Mouse (Mus musculus) neutrophil, adult 5-6 weeks (primary cell): ENCODE data around the gene Nutm1. TPM values are rescaled to one million over a fixed set of nuclear protein-coding genes. Genes with fewer than 3 reads are reported as not detected.
"Not testable (repeated sequence)": the region's sequence is repeated elsewhere in the genome, so short reads cannot be mapped to it uniquely, and the experiment has no call there.

ENCODE experiments used
- ATAC-seq: fragments of 151-379, 151-347 bp; 2 replicates; pipeline ENCODE4 v1.8.0; 2017; ENCODE audit warnings: mild to moderate bottlenecking, moderate TSS enrichment; ENCODE audit not compliant: insufficient number of reproducible peaks, poor library complexity, low FRiP score, severe bottlenecking; ENCODE audit errors: extremely low read depth
- total RNA-seq: library from RNA; stranded (forward); fragments of 200-1000 nt; gene quantifications from 2 replicates; pipeline ENCODE4 v1.2.3, GENCODE M21; 2017

Nutm1 gene
- total RNA-seq: not detected in 2 replicates

- no peak for ATAC-seq
These were observed at the start of gene Nutm1 for GRCm38 (mm10) chr2:112259241-112259962. Nutm1 (minus strand) TSS chr2:112259291.

GRCm38 (mm10) chr2:112308671-112309070 lies 49.6 kb upstream of the Nutm1 start:
- ATAC-seq: no peak

- no peak for ATAC-seq
These were observed 39.1 kb upstream of the Nutm1 start for GRCm38 (mm10) chr2:112298221-112298620.

GRCm38 (mm10) chr2:112296211-112296610 lies 37.1 kb upstream of the Nutm1 start:
- no peak for ATAC-seq

GRCm38 (mm10) chr2:112292823-112293222 lies 33.7 kb upstream of the Nutm1 start:
- no peak for ATAC-seq

- no peak for ATAC-seq
These were observed 30.4 kb upstream of the Nutm1 start for GRCm38 (mm10) chr2:112289507-112289906.

GRCm38 (mm10) chr2:112287059-112287458 lies 28.0 kb upstream of the Nutm1 start:
- no peak for ATAC-seq

DNA sequence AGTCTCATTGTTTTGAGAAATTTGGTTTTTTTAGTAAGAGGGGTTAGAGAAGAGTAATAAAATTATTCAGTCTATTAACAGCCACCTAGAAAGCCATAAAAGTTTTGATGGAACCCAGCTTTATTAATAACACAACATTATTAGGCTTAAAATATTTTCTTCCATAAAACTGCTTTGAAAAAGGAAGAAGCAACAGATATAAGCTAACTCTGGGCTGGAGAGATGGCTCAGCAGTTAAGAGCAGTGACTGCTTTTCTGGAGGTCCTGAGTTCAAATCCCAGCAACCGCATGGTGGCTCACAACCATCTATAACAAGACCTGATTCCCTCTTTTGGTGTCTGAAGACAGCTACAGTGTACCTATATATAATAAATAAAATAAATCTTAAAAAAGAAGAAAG lies 27.0 kb upstream of the Nutm1 start:
- ATAC-seq: not testable (repeated sequence)

- ATAC-seq: no peak
These were observed 25.9 kb upstream of the Nutm1 start for GRCm38 (mm10) chr2:112285031-112285390.

DNA sequence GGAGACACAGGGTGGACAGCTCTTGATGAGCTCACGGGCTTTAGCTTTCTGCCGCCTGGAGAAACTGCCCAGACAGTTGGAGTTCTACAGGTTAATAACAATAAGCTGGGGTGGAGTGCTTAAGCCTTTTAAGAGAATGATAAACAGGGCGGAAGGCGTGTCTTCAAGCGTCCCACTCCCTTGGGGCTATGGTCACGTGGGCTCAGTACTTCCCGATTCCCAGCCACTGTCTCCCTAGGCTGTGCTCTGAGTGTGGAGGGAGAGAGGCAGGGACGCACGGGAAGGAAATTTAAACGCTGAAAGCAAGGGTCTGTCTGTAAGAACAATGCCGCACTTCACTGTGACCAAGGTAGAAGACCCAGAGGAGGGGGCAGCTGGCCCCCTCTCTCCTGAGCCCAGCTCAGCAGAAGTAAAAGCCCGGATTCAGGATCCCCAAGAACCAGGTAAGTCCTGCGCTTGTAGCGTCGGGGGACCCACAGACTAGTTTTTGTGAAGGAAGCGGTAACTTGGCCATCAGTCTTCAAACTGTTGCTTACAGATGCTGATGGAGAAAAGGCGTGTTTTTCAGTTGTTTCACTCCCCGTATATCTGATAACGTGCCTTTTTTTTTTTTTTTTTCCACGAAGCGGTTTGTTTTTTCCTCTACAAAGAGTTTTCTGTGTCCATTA lies 25.4 kb upstream of the Nutm1 start:
- ATAC-seq: peak; percentile 30; the same call in 1 of the 2 replicates

- ATAC-seq: no peak
These were observed 23.8 kb upstream of the Nutm1 start for GRCm38 (mm10) chr2:112282846-112283245.

- ATAC-seq: 0 out of 2 replicates have a peak, but pooled peaks have one; percentile 13
These were observed 17.8 kb upstream of the Nutm1 start for GRCm38 (mm10) chr2:112276870-112277269.

GRCm38 (mm10) chr2:112273474-112273873 lies 14.4 kb upstream of the Nutm1 start:
- no peak for ATAC-seq

GRCm38 (mm10) chr2:112272909-112273308 lies 13.8 kb upstream of the Nutm1 start:
- no peak for ATAC-seq

- ATAC-seq: no peak
These were observed 10.9 kb upstream of the Nutm1 start for GRCm38 (mm10) chr2:112270011-112270410.

- ATAC-seq: peak; percentile 42; the same call in 1 of the 2 replicates
These were observed 8.6 kb upstream of the Nutm1 start for GRCm38 (mm10) chr2:112267547-112268269.

GRCm38 (mm10) chr2:112266780-112267179 lies 7.7 kb upstream of the Nutm1 start:
- ATAC-seq: no peak

GRCm38 (mm10) chr2:112266242-112266592 lies 7.1 kb upstream of the Nutm1 start, which contains the start of gene Gm21985:
Gm21985 (plus strand) TSS chr2:112266314.
- peak; percentile 32; the same call in 1 of the 2 replicates for ATAC-seq

DNA sequence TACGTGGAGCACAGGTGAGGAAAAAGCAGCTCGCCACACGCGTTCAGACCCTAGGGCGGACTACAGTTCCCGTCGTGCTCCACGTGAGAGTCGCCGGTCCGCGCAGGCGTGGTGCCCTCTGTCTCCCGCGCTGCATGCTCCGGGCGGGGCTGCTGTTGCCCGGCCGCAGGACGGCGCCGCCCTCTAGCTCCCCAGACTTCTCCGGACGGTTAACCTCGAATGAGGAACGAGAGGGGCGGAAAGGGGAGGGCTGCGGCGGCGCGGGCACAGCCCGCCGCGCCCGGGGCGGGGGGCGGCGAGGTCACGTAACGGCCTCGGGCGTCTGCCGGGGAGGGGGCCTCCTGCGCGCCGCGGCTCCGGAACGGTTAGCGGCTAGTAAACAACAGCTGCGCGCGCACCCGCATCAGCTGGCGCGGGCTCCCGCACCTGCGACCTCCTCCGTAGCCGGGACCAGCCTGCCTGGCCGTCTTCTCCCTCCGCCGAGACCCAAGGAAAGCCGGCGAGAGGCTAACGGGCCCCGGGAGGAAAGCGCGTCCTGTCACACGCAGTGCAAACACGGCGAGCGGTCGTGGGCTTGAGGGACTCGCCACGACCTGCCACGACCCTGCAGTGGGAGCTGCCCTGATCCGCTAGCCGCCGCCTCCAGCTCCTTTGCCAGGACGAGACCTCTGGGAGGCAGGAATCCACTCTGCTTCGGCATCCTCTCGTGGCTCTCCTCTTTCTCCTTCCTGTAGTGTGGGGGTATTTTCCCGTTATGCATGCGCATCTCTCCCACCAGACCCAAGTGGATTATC lies 6.6 kb upstream of the Nutm1 start, which contains the start of gene Slc12a6:
Gene Slc12a6 (plus strand): TSS at position 378 of the 794 bp plus-strand sequence.
- peak; percentile 84 for ATAC-seq
